Mouse (Mus musculus): Measurements from ENCODE around the gene Stmnd1.
A peak's percentile ranks its signal among the peaks of the same experiment; 100 is the strongest.
"Not testable (repeated sequence)": the region's sequence is repeated elsewhere in the genome, so short reads cannot be mapped to it uniquely, and the experiment has no call there.

Stmnd1 gene

DNA sequence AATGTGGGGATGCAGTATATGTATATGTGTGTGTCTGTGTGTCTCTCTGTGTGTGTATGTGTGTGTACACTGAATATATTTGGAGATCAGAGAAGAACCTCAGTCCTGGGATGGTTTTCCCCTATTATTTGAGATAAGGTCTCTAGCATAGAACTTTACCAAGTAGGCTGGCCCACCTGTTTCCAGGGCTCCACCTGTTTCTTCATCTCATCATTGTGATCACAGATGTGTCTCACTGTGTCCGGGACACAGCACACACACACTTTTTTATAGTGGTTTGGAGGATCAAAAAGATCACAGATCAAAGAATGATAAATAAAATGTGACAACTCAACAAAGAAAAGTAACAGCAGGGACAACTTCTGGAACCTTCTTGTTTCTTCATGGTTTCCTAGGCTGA is 17.0 kb downstream of the Stmnd1 start:
- no peak for DNase-seq

DNA sequence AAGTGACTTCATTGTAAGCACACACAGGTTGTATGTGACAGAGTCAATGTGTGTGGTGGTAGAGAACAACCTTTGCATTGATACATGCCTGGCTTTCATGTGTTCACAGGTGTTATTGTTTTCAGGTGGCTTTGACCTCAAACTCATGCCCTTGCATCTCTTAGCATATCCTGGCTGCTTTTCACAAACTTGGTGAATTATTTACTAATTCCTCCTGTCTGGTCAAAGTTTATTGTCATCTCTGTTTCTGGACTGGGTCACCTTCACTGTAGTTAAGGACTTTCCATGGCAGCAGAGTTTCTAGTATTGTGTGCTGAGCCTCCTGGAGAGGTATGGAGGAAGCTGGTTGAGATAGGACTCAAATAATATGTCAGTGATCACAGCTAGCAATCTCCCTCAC is 20.8 kb downstream of the Stmnd1 start:
- DNase-seq = no peak

DNA sequence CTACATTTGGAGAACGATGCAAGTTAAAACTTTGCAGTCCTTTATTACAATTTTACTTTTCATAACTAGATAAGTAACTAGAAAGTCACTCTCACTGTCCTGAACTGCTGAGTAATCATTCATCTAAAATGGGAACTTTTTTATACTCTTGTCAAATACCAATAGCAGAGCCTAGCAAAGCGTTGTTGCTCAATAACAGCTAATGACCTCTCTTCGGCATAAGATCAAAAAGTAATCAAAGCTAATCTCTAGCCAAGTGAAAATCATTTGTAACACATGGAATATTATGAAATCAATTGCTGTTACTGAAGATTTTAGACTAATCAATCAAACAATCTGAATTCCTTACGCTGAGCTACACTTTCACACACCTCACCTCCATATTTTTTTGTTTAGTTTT is 24.2 kb downstream of the Stmnd1 start:
- DNase-seq = no peak

DNA sequence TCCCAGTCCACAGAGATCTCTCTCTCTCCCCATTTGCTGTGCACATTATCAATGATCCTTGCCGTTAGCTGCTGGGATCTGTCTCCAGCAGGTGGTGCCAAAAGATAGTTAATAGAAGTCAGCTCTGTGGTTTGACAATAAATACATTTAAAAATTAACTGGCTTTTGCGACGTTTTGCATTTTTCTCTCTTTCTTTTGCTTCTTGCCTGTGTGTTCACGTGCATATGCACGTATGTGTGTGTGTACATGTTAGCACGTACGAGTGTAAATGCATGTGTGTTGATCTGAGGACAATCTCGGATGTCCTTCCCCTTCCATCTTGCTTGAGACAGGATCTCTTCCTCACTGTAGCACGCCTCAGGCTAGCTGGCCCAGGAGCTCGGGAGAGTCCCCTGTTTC is 37.3 kb downstream of the Stmnd1 start:
- peak; percentile 47 to 70 for DNase-seq

DNA sequence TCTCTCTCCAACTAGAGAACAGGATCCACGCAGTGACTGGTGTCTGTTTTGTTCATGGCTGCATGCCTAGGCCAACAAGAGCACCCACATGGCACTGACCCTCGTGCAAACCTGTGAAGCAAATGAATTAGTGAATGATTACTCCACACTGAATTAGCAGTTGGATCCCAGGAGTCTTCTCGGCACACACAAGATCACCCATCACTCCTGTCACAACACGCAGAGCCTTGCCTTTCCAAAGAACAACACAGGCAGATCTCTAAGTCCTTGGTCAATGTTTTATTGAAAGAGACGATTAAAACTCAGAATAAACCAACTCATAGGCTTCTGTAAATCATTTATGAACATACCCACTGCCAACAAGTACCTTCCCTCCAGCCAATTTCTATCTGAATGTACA is 39.7 kb downstream of the Stmnd1 start:
- no peak for DNase-seq

DNA sequence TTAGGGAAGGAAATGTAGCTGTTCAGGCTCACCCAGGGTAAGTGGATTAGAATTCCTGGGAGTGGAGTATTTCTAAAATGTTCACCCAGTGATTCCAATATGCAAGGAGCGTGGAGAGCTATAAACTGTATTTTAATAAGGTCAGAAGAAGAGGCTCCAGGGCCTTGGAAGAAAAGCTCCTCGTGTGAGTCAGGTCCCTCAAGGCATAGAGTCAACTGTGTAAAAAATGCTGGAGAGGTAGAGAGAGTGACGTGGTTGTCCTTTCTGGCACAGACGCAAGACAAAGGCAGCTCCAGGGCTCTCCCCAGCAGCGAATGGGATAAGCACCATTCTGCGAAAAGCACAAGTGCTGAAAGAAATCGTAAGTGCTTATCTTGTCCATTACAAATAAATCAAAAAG is 41.6 kb downstream of the Stmnd1 start:
- no peak for DNase-seq

DNA sequence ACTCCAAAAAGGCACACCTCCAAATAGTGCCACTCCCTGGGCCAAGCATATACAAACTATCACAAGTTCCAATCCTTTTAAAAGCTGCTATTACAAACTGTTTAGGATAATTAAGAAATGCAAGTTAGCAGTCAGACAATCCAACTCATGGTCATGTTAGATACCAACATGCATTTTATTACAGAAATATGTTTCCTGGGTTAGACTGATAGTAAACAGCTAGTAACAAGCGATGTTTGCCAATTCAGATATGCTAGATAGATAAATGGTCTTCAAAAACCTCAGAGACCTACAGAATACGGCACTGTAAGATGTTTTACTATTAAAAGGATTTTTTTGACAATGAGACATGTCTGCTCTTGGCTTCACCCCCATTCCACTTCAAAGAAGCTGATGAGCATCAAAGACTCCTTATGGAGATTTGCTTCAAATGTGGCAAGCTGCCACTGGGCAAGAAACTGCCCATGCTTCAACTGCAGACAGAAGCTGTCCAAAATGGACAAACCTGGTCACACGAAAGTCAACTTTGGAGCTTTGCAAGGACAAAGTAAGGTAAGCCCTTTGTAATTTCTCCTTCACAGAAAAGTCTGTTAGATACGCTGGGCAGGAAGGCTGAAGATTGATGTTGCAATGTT is 52.9 kb downstream of the Stmnd1 start:
- DNase-seq = no peak

DNA sequence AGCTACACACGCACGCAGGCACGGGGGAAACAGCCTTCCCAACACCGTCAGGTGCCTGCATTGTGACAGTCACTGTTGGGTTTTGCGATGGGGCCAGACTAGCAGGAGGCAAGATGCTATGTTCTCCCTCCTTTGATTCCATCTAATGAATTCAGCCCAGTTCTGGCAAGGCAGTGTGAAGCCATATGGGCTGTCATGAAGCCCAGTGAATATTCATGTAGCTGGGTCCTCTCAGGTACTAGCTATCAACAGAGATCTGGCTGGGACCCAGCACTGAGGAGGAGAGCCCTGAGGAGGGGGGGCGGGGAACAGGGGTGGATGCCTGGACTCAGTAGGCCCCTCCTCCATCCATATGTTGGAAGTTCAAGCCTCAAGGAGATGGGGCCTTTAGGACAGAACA is 61.5 kb downstream of the Stmnd1 start:
- DNase-seq = peak; percentile 91 to 95

DNA sequence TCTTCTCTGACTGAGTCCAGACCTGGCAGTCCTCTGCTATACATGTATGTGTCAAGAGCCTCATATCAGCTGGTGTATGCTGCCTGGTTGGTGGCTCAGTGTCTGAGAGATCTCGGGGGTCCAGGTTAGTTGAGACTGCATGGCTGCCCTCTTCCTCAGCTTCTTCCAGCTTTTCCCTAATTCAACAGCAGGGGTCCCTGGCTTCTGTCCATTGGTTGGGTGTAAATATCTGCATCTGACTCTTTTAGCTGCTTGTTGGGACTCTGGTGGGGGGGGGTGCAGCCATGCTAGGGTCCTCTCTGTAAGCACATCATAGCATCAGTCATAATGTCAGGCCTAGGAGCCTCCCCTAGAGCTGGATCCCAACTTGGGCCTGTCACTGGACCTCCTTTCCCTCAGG is 62.8 kb downstream of the Stmnd1 start:
- DNase-seq = not testable (repeated sequence)

DNA sequence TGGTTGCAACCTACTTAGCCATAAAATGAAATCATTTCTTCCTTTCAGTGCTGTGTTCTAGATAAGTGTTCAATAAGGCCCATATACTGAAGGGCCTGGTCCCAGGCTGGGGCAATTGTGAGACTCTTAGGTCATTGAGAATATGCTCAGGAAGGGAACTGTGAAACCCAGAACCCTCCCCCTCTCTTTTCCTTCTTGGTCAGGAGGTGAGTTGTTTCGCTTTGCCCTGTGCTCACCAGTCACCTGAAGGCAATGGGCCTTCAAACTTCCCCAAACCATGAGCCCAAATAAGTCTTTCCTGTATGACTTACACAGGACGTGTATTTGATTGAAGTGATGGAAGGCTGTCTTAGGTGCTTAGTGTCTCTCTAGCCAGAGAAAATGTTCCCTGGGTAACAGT is 64.3 kb downstream of the Stmnd1 start:
- no peak for DNase-seq

DNA sequence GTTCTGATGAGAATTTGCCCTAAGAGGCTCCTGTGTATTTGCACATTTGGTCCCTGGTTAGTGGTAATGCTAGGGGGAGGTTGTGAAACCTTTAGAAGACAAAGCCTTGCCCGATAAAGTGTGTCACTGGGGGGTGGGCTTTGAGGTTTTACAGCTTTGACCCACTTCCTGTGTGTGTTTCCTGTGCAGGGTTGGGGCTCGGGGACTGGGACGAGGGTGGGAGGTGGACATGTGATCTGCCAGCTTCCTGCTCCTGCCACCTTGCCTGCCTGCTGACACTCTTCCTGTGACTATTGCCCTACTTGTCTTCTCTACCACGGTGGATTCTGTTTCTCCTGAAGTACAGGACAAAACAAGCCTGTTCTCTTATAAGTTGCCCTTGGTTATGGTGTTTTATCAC is 66.4 kb downstream of the Stmnd1 start:
- no peak for DNase-seq

DNA sequence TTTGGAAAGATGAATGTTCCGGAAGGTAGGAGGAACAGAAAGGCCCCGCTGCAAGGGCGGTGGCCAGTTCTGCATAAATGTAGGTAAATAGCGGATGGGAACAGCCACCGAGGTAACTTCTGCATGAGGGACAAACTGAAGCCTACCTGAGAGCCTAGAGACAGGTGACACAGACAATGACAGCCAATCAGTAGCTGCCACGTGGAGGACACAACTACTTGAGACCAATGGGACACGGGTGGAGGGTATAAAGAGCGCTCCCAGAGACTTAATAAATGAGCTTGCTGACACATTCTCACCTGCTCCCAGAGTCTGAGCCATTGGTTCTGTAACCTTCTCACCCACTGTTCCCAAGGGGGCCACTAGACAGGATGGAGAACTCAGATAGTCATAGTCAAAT is 67.1 kb downstream of the Stmnd1 start:
- no peak for DNase-seq

DNA sequence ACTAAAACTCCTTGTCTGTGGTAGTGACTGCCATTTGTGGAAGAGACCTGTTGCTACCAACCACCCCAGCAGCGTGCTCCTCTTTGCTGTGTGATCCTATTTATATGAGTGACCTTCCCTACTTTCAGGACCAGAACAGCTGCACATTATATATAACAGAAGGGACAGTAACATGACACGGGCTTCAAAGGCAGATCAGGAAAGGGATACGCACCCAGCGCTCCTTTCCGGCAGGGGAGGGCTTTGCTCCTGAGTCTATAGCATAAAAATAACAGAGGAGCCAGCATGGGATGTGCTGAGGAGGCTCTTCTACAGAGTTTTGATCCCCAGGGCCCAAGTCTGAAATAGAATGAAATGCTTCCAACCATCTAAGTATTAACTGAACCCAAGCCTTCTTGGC is 67.9 kb downstream of the Stmnd1 start:
- no peak for DNase-seq

DNA sequence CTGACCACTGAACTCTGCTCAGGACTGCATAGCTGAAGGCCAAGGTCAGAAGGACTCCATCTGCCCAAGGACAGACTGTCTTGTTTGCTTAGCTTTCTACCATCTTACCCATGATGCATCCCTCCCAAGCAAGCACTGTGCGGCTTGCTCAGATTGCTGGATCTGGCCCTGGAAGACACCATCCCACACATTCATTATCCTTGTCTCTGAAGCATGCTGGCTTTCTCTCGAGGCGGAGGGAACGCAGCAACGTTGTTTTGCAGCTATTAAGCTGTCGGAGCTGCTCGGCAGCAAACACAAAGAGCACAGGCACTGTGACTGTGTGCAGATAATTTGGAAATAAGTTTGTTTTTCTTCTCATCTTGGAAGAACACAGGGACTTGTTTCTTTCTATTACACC is 69.7 kb downstream of the Stmnd1 start:
- DNase-seq = no peak

DNA sequence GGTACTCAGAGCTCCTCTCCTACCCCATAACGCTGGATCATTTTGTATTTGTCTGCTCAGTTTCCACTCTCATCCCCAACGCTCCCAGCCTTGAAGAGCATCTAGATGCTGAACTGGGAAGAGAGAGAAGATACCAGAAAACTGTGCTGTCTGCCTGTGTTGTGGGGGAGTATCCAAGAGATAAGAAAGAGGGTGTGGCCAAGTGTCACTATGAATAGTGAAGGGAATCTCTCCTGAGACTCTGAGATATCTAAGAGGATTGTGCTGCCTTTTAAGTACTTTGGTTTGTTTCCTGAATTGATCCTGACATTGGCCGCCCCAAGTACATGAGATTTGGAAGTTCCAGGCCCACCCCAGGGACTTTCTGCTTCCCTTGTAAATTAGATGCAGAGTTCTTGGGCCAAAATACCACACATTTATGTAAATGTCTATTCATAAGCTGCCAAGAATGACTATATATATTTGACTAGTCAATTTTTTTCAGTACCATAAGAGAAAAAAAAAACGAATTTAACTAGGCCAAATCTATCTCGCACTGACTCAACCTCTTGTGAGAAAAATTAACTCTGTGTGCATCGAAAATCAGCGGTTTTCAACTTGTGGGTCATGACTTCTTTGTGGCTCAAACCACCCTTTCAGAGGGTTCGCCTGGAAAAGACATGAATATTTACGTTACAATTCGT is 73.5 kb downstream of the Stmnd1 start:
- no peak for DNase-seq

DNA sequence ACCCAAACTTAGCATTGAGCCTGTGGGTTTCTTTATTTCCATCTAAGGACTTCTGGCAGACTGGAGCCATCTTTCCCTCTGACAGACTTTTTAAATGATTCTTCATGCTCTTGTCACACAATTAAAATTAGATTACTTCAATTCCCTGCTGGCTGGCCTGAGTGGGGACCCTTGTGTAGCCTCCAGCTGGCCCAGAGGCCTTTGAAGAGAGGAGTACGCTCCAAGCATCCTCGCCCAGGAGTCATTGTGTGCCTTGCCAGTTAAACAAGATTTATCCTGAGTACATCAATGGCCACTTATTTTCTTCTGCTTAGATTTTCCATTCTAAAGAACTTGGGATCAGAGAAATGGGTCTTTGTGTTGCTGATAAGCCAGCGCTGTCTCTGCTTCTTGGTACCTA is 76.1 kb downstream of the Stmnd1 start:
- no peak for DNase-seq

Data from cerebellum, postnatal 36 days (tissue).